Mouse (Mus musculus) splenic B cell, adult 2 months (primary cell): Measurements from ENCODE around the gene Lrch4.
A peak's percentile ranks its signal among the peaks of the same experiment; 100 is the strongest.
"Not testable (repeated sequence)": the region's sequence is repeated elsewhere in the genome, so short reads cannot be mapped to it uniquely, and the experiment has no call there.

Experiments used
- DNase-seq: peaks from one replicate; pipeline ENCODE4 v3.0.0-alpha.2; 2011; ENCODE audit warnings: low read depth, low spot score
- H3K27me3 ChIP-seq: 2 replicates; pipeline ENCODE4 v1.6.1; 2012; ENCODE audit warnings: mild to moderate bottlenecking, low read length, moderate library complexity, mixed read lengths; ENCODE audit not compliant: control insufficient read depth, poor library complexity, insufficient read depth, severe bottlenecking
- H3K36me3 ChIP-seq: 2 replicates; pipeline ENCODE4 v1.6.1; 2012; ENCODE audit warnings: mild to moderate bottlenecking, low read length, moderate library complexity, mixed read lengths; ENCODE audit not compliant: control insufficient read depth, poor library complexity, insufficient read depth, severe bottlenecking

Gene Lrch4

DNA sequence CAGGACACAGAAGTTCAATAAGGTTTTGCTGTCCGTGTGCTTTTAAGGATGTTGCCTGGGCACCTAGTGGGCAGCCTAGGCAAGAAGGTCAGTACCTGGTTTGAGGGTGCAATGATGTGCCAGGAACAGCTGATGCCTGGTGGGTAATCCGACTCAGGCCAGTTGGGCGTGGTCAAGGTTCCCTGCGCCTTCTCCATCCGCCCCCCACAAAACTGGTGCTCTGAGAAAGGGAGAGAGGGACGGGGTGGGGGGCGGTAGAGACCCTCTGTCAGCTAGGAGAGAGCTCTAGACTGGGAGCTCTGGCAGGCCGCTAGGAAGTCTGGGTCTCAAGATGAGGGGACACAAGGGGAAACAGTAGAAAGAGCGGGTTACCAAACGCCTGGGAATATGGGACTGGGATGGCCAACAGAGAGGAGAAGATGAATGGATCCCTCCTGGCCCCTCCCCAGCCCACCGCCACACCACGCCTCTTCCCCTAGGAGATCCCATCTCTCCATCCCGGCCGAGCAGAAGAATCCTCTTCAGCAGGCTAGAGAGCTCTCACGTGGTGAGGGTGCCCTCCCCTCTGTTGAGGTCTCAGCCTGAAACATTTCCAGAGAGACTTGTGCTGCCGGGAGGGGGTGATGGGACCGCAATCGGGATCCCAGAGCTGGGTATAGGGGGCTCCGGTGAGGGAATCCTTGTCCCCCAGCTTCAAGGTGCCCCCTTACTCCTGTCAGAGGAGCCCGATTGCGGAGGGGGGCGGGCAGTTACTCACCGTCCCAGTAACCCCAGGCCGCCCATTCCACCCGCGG, 20.9 kb upstream of the Lrch4 start:
- H3K36me3 ChIP-seq = peaks cover under 1% of the 10 kb centered on the region; the same call in 1 of the 2 replicates
- H3K27me3 ChIP-seq = no peaks in the 10 kb centered on the region
- no peak for DNase-seq

GRCm38 (mm10) chr5:137608654-137609190, 20.2 kb upstream of the Lrch4 start:
- Histone ChIP-seq H3K27me3 (no peaks in the 10 kb centered on the region), H3K36me3 (peaks cover 1% of the 10 kb centered on the region; the same call in 1 of the 2 replicates)
- DNase-seq = no peak

- peaks cover 1% of the 10 kb centered on the region; the same call in 1 of the 2 replicates for H3K36me3 ChIP-seq
- no peak for DNase-seq
- H3K27me3 ChIP-seq = no peaks in the 10 kb centered on the region
Observed at GRCm38 (mm10) chr5:137609292-137609691, 19.6 kb upstream of the Lrch4 start.

- H3K36me3 ChIP-seq = peaks cover 1% of the 10 kb centered on the region; the same call in 1 of the 2 replicates
- H3K27me3 ChIP-seq = no peaks in the 10 kb centered on the region
- DNase-seq = no peak
Observed at GRCm38 (mm10) chr5:137610056-137610455, 18.9 kb upstream of the Lrch4 start.

DNA sequence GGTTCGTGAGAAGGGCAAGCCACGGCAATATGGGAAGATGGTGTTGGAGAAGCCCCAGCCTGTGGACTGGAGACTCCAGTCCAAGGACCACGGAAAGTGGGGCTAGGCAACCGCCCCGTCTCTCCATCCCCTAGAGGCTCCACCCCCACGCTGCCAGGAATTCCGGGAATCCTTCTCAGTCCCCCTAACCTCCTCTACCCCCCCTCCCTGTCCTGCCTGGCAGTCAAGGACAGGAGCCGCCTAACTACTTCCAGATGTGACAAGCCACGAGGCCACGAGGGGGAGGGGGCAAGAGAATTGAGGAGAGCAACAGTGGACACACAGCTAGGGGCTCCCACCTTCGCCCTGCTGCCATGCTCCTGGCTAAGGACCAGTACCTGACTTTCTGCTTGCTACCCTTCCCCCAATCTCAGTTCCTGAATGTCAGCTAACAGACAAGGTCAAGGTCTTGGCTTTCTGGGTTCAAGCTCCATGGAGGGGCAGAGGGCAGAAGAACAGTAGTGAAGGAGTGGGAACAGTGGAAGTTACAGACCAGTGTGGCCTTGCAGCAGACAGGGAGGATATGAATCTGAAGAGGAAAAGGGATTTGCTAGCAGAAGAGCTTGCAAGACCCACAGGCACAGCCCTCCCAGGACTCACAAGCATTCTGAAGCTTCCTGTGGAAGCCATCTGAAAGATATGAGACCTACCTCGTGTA, 18.2 kb upstream of the Lrch4 start:
- Histone ChIP-seq H3K27me3 (no peaks in the 10 kb centered on the region), H3K36me3 (peaks cover 1% of the 10 kb centered on the region; the same call in 1 of the 2 replicates)
- no peak for DNase-seq

- DNase-seq = no peak
- Histone ChIP-seq H3K27me3 (no peaks in the 10 kb centered on the region), H3K36me3 (peaks cover 1% of the 10 kb centered on the region; the same call in 1 of the 2 replicates)
Observed at GRCm38 (mm10) chr5:137611245-137611602, 17.7 kb upstream of the Lrch4 start.

- Histone ChIP-seq H3K27me3 (no peaks in the 10 kb centered on the region), H3K36me3 (peaks cover 1% of the 10 kb centered on the region; the same call in 1 of the 2 replicates)
- no peak for DNase-seq
Observed at GRCm38 (mm10) chr5:137613076-137613475, 15.8 kb upstream of the Lrch4 start.

DNA sequence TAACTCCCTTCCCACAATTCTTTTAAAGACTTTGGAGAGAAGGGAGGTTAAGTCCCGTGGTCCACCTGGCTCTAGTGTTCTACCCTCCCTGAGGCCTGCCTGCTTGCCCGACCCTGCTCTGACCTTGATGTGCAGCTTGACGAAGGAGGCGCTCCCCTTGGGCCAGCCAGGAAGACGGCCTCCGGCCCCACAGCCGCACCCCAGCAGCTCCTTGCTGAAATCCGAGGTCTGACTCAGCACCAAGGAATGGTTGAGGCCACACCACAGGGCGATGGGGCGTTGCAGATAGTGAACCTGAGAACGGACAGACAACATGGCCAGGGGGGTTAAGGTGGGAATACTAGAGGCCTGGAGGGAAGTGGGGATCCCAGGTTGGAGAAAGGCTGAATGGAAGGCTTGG, 15.4 kb upstream of the Lrch4 start, which contains the start of gene Pcolce:
Gene Pcolce (minus strand): TSS at position 235 of the 400 bp plus-strand sequence.
- no peak for DNase-seq

GRCm38 (mm10) chr5:137614921-137615320, 14.0 kb upstream of the Lrch4 start:
- not testable (repeated sequence) for H3K27me3 ChIP-seq, DNase-seq, H3K36me3 ChIP-seq

More for the DNA sequence above, 15.4 kb upstream of the Lrch4 start, which contains the start of gene Pcolce:
- Histone ChIP-seq H3K36me3 (peaks cover 1% of the 10 kb centered on the region; the same call in 1 of the 2 replicates), H3K27me3 (no peaks in the 10 kb centered on the region)

- DNase-seq = no peak
- Histone ChIP-seq H3K36me3 (peaks cover 1% of the 10 kb centered on the region; the same call in 1 of the 2 replicates), H3K27me3 (no peaks in the 10 kb centered on the region)
Observed at GRCm38 (mm10) chr5:137615347-137615746, 13.6 kb upstream of the Lrch4 start.

DNA sequence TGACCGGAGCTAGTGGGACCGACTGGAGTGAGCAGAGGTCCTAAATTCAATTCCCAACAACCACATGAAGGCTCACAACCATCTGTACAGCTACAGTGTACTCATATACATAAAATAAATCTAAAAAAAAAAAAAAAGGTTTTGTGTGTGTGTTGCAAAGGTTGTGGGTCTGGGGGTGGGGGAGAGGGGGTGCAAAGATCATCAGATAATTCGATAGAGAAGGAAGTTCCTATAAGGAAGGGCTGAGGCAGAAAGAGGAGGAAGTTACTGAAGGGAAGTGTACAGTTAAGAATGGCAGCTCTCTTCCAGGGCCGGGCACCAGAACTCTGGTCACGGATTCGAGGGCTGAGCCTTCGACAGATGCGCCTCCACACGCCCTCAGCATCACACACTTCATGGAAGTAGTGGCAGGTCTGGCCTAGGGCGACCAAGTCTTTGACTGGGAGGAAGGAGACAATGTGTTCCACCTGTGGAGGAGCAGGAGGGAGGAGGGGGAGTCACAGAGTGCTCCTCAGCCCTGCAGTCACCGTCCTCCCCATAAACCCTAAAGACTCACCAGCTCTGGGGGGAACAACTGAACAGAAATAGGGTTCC, 4.9 kb upstream of the Lrch4 start:
- no peaks in the 10 kb centered on the region for H3K36me3 ChIP-seq
- no peaks in the 10 kb centered on the region for H3K27me3 ChIP-seq
- no peak for DNase-seq

DNA sequence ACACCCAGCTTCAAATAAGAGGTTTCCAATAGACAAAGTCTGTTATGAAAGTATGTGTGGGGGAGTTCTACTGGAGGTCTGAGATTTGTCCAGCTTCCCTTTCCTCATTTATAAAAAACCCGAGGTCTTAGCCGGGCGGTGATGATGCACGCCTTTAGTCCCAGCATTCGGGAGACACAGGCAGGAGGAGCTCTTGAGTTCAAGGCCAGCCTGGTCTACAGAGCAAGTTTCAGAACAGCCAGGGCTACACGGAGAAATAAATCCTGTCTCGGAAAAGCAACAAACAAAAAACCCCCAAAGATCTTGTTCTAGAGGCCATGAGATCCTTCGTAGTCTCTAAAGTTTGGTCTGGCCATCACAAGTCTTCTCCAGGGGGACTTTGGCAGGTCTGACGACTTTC, 930 bp upstream of the Lrch4 start:
- Histone ChIP-seq H3K27me3 (no peaks in the 10 kb centered on the region), H3K36me3 (no peaks in the 10 kb centered on the region)
- DNase-seq = no peak

DNA sequence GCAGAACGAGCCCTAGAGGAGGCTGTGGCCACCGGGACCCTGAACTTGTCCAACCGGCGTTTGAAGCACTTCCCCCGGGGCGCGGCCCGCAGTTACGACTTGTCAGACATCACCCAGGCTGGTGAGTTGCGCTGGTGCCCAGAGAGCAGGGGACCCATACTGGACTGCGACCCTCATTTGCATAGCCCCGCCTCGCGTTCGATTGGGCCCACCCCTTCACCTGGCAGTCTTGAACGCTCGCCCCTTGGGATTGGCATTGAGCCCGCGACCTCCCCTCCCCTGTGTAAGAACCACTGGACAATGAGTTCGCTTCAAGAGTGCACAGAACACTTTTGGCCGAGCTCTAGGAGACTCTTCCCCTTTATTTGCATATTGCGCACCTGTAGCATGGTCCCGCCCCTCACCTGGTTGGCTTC, 393 bp downstream of the Lrch4 start:
- DNase-seq = peak; percentile 73
- Histone ChIP-seq H3K27me3 (no peaks in the 10 kb centered on the region), H3K36me3 (peaks cover 1% of the 10 kb centered on the region)

DNA sequence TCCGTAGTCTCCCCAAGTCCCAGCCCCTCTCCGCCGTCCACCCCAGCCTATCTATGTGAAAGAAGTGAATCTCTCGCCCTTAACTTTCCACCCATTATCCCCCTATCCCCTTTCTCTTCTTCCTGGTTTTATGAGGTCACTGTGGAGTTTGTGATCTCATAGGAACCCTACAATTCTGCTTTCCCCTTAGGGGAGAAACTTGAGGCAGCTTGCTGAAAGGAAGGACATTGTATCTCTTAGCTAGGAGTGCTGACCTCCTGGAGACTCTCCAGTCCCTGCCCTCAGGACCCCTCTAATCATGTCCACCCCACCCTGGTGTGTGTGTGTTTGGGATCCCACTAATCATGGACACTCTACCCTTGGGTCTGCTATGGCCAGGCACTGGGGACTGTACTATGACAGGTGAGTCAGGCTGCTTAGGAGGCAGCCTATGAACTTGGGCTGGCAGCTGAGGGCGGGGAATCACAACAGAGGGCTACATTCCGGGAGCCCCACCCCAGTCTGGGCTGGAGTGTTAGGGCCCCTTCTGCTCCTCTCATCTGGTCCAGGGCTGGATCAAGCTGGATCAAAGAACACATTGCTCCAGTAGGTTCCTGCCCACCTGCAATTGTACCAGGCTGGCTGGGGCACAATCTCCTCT, 1.1 kb downstream of the Lrch4 start:
- peak; percentile 33 for DNase-seq
- Histone ChIP-seq H3K36me3 (peaks cover 2% of the 10 kb centered on the region), H3K27me3 (no peaks in the 10 kb centered on the region)
